Mouse (Mus musculus) intestine, embryonic 16.5 days (tissue): ENCODE measurements around the gene Trabd2b. TPM values are rescaled to one million over a fixed set of nuclear protein-coding genes. Genes with fewer than 3 reads are reported as not detected.

Experiments used
- ATAC-seq: fragments of 200-750 bp; cut with Nextera tagmentation; 2 replicates; pipeline ENCODE4 v1.8.0; 2017; ENCODE audit warnings: moderate TSS enrichment, moderate library complexity
- H3K27ac ChIP-seq: fragments of 300-500 bp; sonication (generic); 2 replicates; pipeline ENCODE4 v1.5.1; 2014; ENCODE audit warnings: mild to moderate bottlenecking, low read length
- H3K27me3 ChIP-seq: fragments of 300-500 bp; sonication (generic); replicated peaks from 2 replicates; pipeline ENCODE4 v1.6.1; 2014; ENCODE audit warnings: low read length, control low read depth, mixed read lengths; ENCODE audit not compliant: control insufficient read depth, insufficient read depth
- H3K36me3 ChIP-seq: fragments of 300-500 bp; sonication (generic); 2 replicates; pipeline ENCODE4 v1.6.1; 2014; ENCODE audit warnings: low read length, control low read depth; ENCODE audit not compliant: control insufficient read depth, insufficient read depth
- H3K4me1 ChIP-seq: fragments of 300-500 bp; sonication (generic); 2 replicates; pipeline ENCODE4 v1.6.1; 2014; ENCODE audit warnings: low read length, control low read depth, mixed read lengths; ENCODE audit not compliant: control insufficient read depth, insufficient read depth
- H3K4me2 ChIP-seq: fragments of 300-500 bp; sonication (generic); 2 replicates; pipeline ENCODE4 v1.6.1; 2014; ENCODE audit warnings: low read depth, low read length, control low read depth
- H3K4me3 ChIP-seq: fragments of 300-500 bp; sonication (generic); 2 replicates; pipeline ENCODE4 v1.5.1; 2014; ENCODE audit warnings: mild to moderate bottlenecking, low read length
- H3K9ac ChIP-seq: fragments of 300-500 bp; sonication (generic); 2 replicates; pipeline ENCODE4 v1.6.1; 2014; ENCODE audit warnings: low read depth, low read length
- H3K9me3 ChIP-seq: fragments of 300-500 bp; sonication (generic); 2 replicates; pipeline ENCODE4 v1.6.1; 2016; ENCODE audit warnings: low read length, control low read depth; ENCODE audit not compliant: control insufficient read depth
- WGBS: fragments of 180-500 bp; shearing (Covaris S2); extraction: QIAGEN DNeasy Blood & Tissue Kit; methylation state at CpG from one replicate; pipeline ENCODE4 v1.1.7; 2014; 5-methylcytosine and 5-hydroxymethylcytosine counted together
- polyA plus RNA-seq: library from polyadenylated mRNA; unstranded; fragments of >200 nt; fragmentation: Nextera tagmentation; extraction: Ambion mirVana; gene quantifications from 2 replicates; pipeline ENCODE4 v1.2.1, GENCODE M21; 2015

The Trabd2b gene
- polyA plus RNA-seq, 1 experiment from 2014 or later: 0.37 TPM

DNA sequence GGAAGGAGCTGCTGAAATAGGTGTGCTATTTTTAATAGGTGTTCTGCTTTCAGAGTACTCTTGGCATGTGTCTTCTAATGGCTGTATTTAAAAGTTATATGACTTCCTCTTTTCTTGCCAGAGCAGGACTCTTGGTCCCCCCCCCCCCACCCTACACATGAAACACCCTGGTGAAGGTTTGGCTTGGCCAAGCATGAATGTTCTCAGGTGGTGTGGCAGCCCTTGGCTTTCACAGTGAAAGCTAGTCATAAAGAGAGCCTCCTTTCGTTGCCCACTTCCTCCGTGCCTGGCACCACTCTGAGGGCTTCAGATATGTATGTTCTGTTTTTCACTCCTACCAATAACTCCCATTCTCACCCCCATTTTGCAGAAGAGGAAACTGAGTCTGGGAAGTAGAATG, 1.8 kb downstream of the Trabd2b start:
- H3K9ac ChIP-seq: no peak overlapping the region
- no peak for ATAC-seq
- H3K36me3 ChIP-seq: no peaks in the 10 kb centered on the region
- H3K4me2 ChIP-seq: no peak overlapping the region
- 0 out of 2 replicates have a peak, but pooled peaks cover 4% of the 10 kb centered on the region for H3K4me1 ChIP-seq
- WGBS: 96% methylated on average over 2 of the region's 2 CpGs
- H3K4me3 ChIP-seq: no peak overlapping the region
- H3K27me3 ChIP-seq: peaks cover 7% of the 10 kb centered on the region; the same call in 1 of the 2 replicates
- no peaks in the 10 kb centered on the region for H3K9me3 ChIP-seq
- no peak overlapping the region for H3K27ac ChIP-seq

DNA sequence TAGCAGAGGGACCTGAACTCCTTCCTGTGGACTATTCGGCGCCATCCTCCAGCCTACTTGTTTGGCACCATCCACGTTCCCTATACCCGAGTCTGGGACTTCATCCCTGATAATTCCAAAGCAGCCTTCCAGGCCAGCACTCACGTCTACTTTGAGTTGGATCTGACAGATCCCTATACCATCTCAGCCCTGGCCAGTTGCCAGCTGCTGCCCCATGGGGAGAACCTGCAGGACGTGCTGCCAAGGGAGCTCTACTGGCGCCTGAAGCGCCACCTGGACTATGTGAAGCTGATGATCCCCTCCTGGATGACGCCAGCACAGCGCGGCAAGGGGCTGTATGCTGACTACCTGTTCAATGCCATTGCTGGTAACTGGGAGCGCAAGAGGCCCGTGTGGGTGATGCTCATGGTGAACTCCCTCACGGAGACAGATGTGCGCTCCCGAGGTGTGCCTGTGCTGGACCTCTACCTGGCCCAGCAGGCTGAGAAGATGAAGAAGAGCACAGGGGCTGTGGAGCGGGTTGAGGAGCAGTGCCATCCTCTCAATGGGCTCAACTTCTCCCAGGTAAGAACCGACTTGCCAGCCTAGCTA, 2.5 kb downstream of the Trabd2b start:
- Histone ChIP-seq H3K4me1 (0 out of 2 replicates have a peak, but pooled peaks cover 4% of the 10 kb centered on the region), H3K27ac (no peak overlapping the region), H3K9me3 (no peaks in the 10 kb centered on the region), H3K36me3 (no peaks in the 10 kb centered on the region), H3K4me3 (no peak overlapping the region), H3K4me2 (no peak overlapping the region), H3K9ac (no peak overlapping the region), H3K27me3 (peaks cover 7% of the 10 kb centered on the region; the same call in 1 of the 2 replicates)
- no peak for ATAC-seq
- 83% methylated on average over 18 of the region's 18 CpGs for WGBS

- Histone ChIP-seq H3K27me3 (peaks cover 7% of the 10 kb centered on the region; the same call in 1 of the 2 replicates), H3K4me1 (0 out of 2 replicates have a peak, but pooled peaks cover 4% of the 10 kb centered on the region), H3K27ac (no peak overlapping the region), H3K9ac (no peak overlapping the region), H3K9me3 (no peaks in the 10 kb centered on the region), H3K4me2 (no peak overlapping the region), H3K4me3 (no peak overlapping the region), H3K36me3 (no peaks in the 10 kb centered on the region)
- ATAC-seq: no peak
These were observed 3.0 kb downstream of the Trabd2b start for GRCm38 (mm10) chr4:114409511-114409910.

GRCm38 (mm10) chr4:114410026-114410425, 3.5 kb downstream of the Trabd2b start:
- no peak overlapping the region for H3K4me3 ChIP-seq
- H3K4me1 ChIP-seq: 0 out of 2 replicates have a peak, but pooled peaks cover 4% of the 10 kb centered on the region
- no peak overlapping the region for H3K9ac ChIP-seq
- peaks cover 7% of the 10 kb centered on the region; the same call in 1 of the 2 replicates for H3K27me3 ChIP-seq
- ATAC-seq: no peak
- 55% methylated on average over 3 of the region's 3 CpGs for WGBS
- no peaks in the 10 kb centered on the region for H3K9me3 ChIP-seq
- H3K4me2 ChIP-seq: no peak overlapping the region
- no peaks in the 10 kb centered on the region for H3K36me3 ChIP-seq
- H3K27ac ChIP-seq: no peak overlapping the region

GRCm38 (mm10) chr4:114410443-114410842, 3.9 kb downstream of the Trabd2b start:
- Histone ChIP-seq H3K4me1 (0 out of 2 replicates have a peak, but pooled peaks cover 4% of the 10 kb centered on the region), H3K9ac (no peak overlapping the region), H3K4me3 (no peak overlapping the region), H3K36me3 (no peaks in the 10 kb centered on the region), H3K27me3 (peaks cover 7% of the 10 kb centered on the region; the same call in 1 of the 2 replicates), H3K4me2 (no peak overlapping the region), H3K27ac (no peak overlapping the region), H3K9me3 (no peaks in the 10 kb centered on the region)
- no peak for ATAC-seq
- WGBS: 41% methylated on average over 11 of the region's 11 CpGs

DNA sequence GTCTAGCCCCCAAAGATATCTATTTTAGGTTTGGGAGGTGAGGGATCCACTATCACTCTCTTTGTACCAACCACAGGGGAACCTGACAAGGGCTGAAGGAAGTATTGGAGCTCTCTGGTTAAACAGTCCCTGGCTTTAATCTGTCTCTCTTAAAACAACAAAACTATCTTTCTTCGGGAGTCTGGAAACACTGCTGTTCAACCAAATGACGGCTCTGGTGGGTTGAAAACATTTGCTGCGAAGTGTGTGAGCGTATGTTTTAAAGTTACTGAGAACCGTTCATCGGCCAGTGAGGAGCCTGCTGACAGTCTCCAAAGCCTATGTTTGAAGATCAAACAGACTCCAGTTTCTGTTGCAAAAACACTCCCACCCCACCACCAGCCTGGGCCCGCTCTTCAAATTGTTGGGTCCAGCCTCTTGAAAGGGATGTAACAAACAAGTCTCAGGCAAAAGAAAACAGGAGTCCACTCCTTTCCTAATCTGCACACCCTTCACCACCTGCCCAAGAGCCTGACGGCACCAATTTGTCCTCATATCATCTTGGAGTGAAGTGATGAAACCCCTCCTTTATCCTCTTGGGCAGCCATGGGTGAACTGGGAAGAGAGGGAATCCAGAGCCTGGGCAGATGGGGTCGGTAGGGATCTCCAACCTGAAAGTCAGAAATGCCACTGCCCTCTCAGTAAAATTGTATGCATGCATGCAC, 4.6 kb downstream of the Trabd2b start:
- 38% methylated on average over 9 of the region's 9 CpGs for WGBS
- no peak overlapping the region for H3K4me2 ChIP-seq
- no peak for ATAC-seq
- 0 out of 2 replicates have a peak, but pooled peaks cover 4% of the 10 kb centered on the region for H3K4me1 ChIP-seq
- H3K36me3 ChIP-seq: no peaks in the 10 kb centered on the region
- H3K9me3 ChIP-seq: no peaks in the 10 kb centered on the region
- peaks cover 7% of the 10 kb centered on the region; the same call in 1 of the 2 replicates for H3K27me3 ChIP-seq
- H3K9ac ChIP-seq: no peak overlapping the region
- no peak overlapping the region for H3K27ac ChIP-seq
- H3K4me3 ChIP-seq: no peak overlapping the region

DNA sequence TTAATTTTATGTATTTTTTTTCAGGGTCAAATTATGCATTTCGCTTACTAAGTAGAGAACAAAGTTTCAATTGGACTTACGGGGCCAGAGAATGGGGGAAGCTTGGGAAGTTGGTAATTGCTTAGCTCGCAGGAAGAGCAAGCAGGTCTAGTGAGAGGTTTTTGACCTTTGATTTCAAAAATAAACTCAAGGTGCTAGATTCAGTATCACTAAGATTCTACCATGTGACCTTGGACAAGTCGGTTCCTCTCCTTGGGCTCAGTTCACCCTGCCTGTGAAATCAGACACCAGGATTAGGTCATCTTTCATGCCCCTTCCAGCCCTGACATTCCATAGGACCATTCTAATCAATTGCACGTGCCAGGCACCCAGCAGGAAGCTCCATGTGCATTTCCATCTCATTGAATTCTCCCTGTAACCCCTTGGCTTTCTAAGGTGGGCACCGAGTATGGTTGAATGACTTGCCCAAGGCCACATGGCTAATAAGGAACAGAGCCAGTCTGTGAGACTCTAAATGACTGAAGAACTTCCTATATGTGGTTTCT, 5.4 kb downstream of the Trabd2b start:
- peaks cover 7% of the 10 kb centered on the region; the same call in 1 of the 2 replicates for H3K27me3 ChIP-seq
- ATAC-seq: no peak
- no peaks in the 10 kb centered on the region for H3K4me1 ChIP-seq
- no peak overlapping the region for H3K4me3 ChIP-seq
- WGBS: 61% methylated on average over 6 of the region's 6 CpGs
- no peak overlapping the region for H3K9ac ChIP-seq
- H3K9me3 ChIP-seq: no peaks in the 10 kb centered on the region
- no peak overlapping the region for H3K27ac ChIP-seq
- H3K4me2 ChIP-seq: no peak overlapping the region
- no peaks in the 10 kb centered on the region for H3K36me3 ChIP-seq

GRCm38 (mm10) chr4:114415925-114416645, 9.6 kb downstream of the Trabd2b start:
- WGBS: 45% methylated on average over 16 of the region's 16 CpGs
- H3K4me1 ChIP-seq: no peaks in the 10 kb centered on the region
- no peaks in the 10 kb centered on the region for H3K9me3 ChIP-seq
- no peak overlapping the region for H3K4me2 ChIP-seq
- H3K9ac ChIP-seq: no peak overlapping the region
- H3K36me3 ChIP-seq: no peaks in the 10 kb centered on the region
- ATAC-seq: no peak
- H3K27me3 ChIP-seq: no peaks in the 10 kb centered on the region
- no peak overlapping the region for H3K27ac ChIP-seq
- no peak overlapping the region for H3K4me3 ChIP-seq

DNA sequence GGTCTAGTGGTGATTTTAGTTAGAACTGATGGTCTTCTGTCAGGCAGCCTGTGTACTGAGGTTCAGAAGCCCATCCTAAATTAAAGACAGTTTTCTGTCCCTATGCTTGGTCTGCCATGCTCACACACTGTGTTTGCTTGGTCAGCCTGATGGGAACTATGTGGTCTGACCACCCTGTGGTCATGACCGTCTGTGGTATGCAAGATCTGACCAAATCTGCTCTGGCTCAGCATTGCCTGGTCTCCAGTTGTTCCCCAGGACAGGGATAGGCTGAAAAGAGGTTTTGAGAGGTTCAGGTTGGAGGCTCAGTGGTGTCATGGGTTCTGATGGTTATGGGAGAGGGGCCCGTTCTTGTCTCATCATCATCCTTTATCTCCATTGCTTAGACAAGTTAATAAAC, 13.6 kb downstream of the Trabd2b start:
- Histone ChIP-seq H3K9ac (no peak overlapping the region), H3K36me3 (no peaks in the 10 kb centered on the region), H3K4me3 (no peak overlapping the region), H3K4me1 (no peaks in the 10 kb centered on the region), H3K27ac (no peak overlapping the region), H3K4me2 (no peak overlapping the region), H3K27me3 (no peaks in the 10 kb centered on the region), H3K9me3 (no peaks in the 10 kb centered on the region)
- 69% methylated on average over 2 of the region's 2 CpGs for WGBS
- ATAC-seq: no peak
